Mouse (Mus musculus) liver (tissue): Measurements from ENCODE around the gene Gipc3.

Source experiments
- DNase-seq: peaks from one replicate; pipeline ENCODE4 v3.0.0-alpha.2; 2020; ENCODE audit warnings: mixed read lengths

Gipc3 gene

GRCm38 (mm10) chr10:81298369-81299100 is 44.5 kb downstream of the Gipc3 start:
- no peak for DNase-seq

DNA sequence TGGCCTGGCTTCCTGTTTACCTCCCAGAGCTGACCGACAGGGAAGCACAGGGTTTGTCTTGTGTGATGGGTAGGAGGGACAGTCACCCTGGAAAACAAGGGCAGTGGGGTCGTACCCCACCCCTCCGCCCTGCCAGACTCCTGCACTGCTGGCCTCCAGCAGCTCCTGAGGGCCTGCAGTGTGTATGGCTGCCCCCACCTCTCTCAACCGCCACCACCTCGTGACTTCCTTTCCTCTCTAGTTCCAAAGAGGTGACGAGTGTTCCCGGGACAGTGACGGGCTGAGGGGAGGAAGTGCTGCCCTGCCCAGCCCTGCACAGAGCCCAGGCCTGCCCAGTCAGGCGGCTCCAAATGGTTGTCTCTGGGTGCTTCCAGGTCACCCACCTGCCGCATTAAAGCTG is 45.2 kb downstream of the Gipc3 start:
- DNase-seq, result peak; percentile 45

- DNase-seq, result no peak
Measured at GRCm38 (mm10) chr10:81297246-81297645, 45.8 kb downstream of the Gipc3 start.

DNA sequence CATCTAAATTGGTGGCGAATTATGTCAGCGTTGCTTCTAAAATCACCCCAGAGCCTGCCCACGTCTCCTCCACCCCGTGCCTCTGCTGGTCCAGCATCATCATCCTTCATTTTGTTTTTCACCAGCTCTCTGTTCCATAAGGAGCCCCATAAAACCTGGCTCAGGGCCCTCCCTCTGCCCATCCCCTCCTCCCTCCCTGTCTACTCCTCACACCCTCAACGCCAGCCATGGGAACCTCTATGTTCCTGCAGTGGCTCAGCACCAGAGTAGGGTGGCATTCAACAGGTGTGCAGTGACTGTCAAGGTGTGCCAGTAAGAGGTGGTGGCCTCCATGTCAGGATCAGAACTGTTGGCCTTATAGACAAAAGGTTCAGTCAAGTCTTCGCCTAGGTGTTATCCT is 47.9 kb downstream of the Gipc3 start:
- DNase-seq, result no peak

- no peak for DNase-seq
Measured at GRCm38 (mm10) chr10:81294442-81294841, 48.6 kb downstream of the Gipc3 start.

- DNase-seq, result no peak
Measured at GRCm38 (mm10) chr10:81293334-81294030, 49.6 kb downstream of the Gipc3 start.

DNA sequence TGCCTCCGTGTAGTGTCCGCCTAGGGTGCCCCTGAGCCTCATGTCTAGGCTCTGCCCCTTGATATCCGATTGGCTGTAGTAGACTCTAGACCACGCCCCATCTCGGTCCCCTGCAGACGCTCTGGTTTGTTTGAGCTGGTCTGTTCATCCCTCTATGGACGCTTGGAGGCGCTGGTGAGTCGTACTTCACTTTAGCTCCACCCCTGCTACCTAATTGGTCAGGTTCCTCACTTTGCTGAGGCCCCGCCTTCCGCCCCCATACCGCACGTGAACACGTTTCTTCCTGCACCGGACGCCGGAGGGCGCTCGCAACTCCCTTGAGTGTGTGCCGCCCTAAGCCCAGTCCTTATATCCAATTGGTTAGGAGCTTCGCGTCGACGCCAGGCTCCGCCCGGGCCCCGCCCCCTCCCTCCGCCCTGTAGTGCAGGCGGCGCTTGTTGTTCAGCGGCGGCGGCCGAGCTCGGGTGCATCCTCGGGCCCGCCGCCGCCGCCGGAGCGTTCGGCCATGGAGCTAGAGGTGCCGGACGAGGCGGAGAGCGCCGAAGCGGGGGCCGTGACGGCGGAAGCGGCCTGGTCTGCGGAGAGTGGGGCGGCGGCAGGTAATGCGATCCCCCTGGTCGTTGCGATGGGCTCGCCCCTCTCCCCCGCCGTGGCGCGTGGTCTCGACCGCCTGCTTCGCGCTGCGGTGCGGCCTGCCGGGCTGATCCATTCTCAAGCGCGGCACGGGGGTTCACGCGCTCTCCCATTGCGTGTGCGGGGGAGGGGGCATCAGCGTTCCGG is 50.3 kb downstream of the Gipc3 start, which contains the start of gene Pip5k1c:
TSS of gene Pip5k1c (plus strand) at position 410 of the 780 bp plus-strand sequence.
- DNase-seq, result peak; percentile 100

DNA sequence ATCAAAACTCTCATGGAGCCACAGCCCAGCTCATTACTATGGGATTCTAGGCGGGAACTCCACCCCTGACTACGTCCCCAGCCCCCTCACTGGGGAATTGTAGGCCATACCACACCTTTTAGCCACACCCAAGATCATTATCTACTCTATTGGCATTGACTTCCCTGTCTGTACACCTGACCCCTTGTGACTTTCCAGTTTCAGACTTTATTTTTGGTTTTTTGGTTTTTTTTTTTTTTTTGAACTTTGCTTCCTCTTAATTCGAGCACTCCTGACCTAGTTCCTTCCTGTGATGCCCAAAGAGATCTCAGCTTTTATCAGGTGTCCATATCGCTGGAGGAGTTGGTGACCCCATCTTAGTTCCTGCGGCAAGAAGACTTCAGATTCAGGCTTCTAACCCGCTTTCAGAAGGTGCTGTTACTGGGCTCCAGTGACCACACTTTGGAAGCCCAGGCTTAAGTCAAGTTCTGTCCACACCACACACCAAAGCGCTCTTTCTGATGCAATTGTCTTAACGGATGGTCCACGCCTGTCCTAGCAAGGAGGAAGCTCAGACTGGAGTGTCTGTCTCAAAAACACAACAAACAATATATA is 51.5 kb downstream of the Gipc3 start, which contains the start of gene Tjp3:
TSS of gene Tjp3 (minus strand) at position 71 of the 594 bp plus-strand sequence.
- no peak for DNase-seq

DNA sequence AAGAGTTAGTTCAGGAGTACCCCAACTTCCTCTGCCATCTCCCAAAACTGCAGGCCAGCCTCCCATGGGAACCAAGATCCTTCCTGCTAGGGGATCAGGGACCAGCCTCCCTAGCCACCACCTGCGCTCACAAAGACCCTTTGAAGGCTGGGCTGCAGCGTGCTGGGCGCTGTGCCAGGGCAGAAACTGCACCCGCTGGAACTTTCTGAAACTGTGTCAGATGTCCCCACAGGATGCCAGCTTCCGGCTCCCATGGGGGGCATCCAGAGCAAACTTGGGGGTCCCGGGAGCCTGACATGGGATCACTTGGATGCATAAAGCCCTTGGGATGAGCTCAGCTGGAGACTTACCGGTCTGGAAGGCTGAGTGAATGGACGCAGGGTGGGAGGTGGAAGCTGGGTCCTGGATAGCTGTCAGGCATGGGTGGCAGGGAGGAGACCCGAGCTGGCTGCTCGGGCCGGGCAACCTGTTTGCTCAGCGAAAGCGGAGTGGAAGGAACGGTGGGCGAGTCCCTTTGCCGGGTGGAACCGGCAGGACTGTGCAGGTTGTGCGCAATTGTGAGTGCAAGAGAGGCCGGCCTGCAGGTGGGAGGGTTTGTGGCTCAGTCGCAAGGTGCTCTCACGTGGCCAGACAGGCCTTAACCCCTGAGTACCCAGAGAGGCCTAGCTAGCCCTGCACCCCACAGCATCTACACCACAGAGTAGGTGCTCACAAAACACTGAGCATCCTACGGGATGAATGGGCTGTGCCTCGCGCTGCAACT is 52.2 kb downstream of the Gipc3 start:
- DNase-seq, result no peak

- no peak for DNase-seq
Measured at GRCm38 (mm10) chr10:81289811-81290210, 53.3 kb downstream of the Gipc3 start.

DNA sequence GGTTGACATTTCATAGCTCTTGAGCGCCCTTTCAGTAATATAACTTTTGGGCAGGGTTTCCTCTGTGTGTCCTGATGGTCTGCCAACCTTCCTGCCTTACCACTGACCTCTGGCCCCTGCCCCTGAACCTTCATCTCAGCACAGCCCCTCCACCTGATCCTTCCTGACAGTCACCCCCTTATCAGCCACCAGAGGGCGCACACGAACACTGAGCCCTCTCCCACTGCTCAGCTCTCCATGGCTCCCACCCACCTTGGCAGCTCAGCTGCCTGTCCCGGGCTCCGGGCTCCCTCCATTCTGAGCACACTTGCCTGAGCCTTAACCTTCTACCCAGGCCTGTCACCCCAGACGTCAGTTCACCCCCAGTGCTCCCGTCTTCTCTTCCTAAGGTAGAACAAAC is 53.8 kb downstream of the Gipc3 start:
- DNase-seq, result peak; percentile 67

GRCm38 (mm10) chr10:81288601-81289000 is 54.5 kb downstream of the Gipc3 start:
- peak; percentile 56 for DNase-seq

GRCm38 (mm10) chr10:81287513-81288157 is 55.4 kb downstream of the Gipc3 start:
- DNase-seq, result peak; percentile 79

GRCm38 (mm10) chr10:81286586-81286985 is 56.5 kb downstream of the Gipc3 start:
- peak; percentile 54 for DNase-seq

GRCm38 (mm10) chr10:81285694-81286450 is 57.2 kb downstream of the Gipc3 start:
- DNase-seq, result peak; percentile 89
